Mouse (Mus musculus) liver, embryonic 15.5 days (tissue): ENCODE measurements around the gene Zfp941. TPM values are rescaled to one million over a fixed set of nuclear protein-coding genes. Genes with fewer than 3 reads are reported as not detected.
A peak's percentile ranks its signal among the peaks of the same experiment; 100 is the strongest.

ENCODE experiments used
- ATAC-seq: fragments of 200-750 bp; cut with Nextera tagmentation; 2 replicates; pipeline ENCODE4 v1.8.0; 2017; ENCODE audit warnings: moderate number of reproducible peaks, mild to moderate bottlenecking, moderate library complexity; ENCODE audit not compliant: insufficient read depth
- H3K27ac ChIP-seq: fragments of 300-500 bp; sonication (generic); replicated peaks from 2 replicates; pipeline ENCODE4 v1.5.1; 2015; ENCODE audit warnings: mild to moderate bottlenecking, inconsistent platforms
- H3K27me3 ChIP-seq: fragments of 300-500 bp; sonication (generic); 2 replicates; pipeline ENCODE4 v1.6.1; 2015; ENCODE audit warnings: mild to moderate bottlenecking, inconsistent platforms
- H3K36me3 ChIP-seq: fragments of 300-500 bp; sonication (generic); replicated peaks from 2 replicates; pipeline ENCODE4 v1.6.1; 2015; ENCODE audit warnings: moderate library complexity, mild to moderate bottlenecking, inconsistent platforms
- H3K4me1 ChIP-seq: fragments of 300-500 bp; sonication (generic); replicated peaks from 2 replicates; pipeline ENCODE4 v1.6.1; 2015; ENCODE audit warnings: inconsistent platforms
- H3K4me2 ChIP-seq: fragments of 300-500 bp; sonication (generic); 2 replicates; pipeline ENCODE4 v1.6.1; 2015; ENCODE audit warnings: moderate library complexity, mild to moderate bottlenecking, inconsistent platforms
- H3K4me3 ChIP-seq: fragments of 300-500 bp; sonication (generic); replicated peaks from 2 replicates; pipeline ENCODE4 v1.5.1; 2015; ENCODE audit warnings: mild to moderate bottlenecking, inconsistent platforms
- H3K9ac ChIP-seq: fragments of 300-500 bp; sonication (generic); 2 replicates; pipeline ENCODE4 v1.6.1; 2015; ENCODE audit warnings: moderate library complexity, mild to moderate bottlenecking, inconsistent platforms
- H3K9me3 ChIP-seq: fragments of 300-500 bp; sonication (generic); replicated peaks from 2 replicates; pipeline ENCODE4 v1.6.1; 2016; ENCODE audit warnings: inconsistent platforms
- WGBS: fragments of 180-500 bp; shearing (Covaris S2); methylation state at CpG from one replicate; pipeline ENCODE4 v1.1.7; 2015; ENCODE audit warnings: mixed read lengths; ENCODE audit not compliant: insufficient replicate concordance; 5-methylcytosine and 5-hydroxymethylcytosine counted together
- polyA plus RNA-seq: library from polyadenylated mRNA; unstranded; fragments of >200 nt; fragmentation: Nextera tagmentation; extraction: Ambion mirVana; gene quantifications from 2 replicates; pipeline ENCODE4 v1.2.1, GENCODE M21; 2015

Zfp941 gene
- polyA plus RNA-seq, 1 experiment from 2014 or later = 0.20 TPM

- H3K9ac ChIP-seq = no peak overlapping the region
- peak overlapping the region; percentile 90; the same call in 1 of the 2 replicates for H3K4me3 ChIP-seq
- 0 out of 2 replicates have a peak overlapping the region, but pooled peaks have one; percentile 20 for H3K27ac ChIP-seq
- 86% methylated on average over 18 of the region's 18 CpGs for WGBS
- H3K4me1 ChIP-seq = peaks cover 64% of the 10 kb centered on the region
- peaks cover 50% of the 10 kb centered on the region for H3K36me3 ChIP-seq
- no peak for ATAC-seq
- no peaks in the 10 kb centered on the region for H3K9me3 ChIP-seq
- H3K27me3 ChIP-seq = no peaks in the 10 kb centered on the region
- peak overlapping the region; percentile 97 for H3K4me2 ChIP-seq
Observed at GRCm38 (mm10) chr7:140854483-140854882, 32.5 kb upstream of the Zfp941 start.

DNA sequence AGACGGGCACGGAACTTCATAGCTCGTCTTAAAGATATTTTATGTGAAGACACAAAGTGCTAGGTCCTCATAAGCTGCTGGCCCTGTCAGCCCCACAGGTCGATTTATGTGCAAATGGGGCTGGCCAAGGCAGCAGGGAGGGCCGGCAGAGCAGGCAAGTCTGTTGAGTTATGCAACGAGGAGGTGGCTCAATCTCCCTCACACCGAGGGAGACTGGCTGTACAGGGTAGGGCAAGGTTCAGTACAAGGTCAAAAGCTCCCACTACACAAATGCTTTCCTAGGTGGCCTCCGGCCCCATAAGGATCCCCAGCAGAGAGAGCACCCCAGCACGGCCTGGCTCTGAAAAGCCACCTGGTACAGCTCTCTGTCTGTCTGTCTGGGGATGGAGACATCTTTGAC lies 31.4 kb upstream of the Zfp941 start:
- Histone ChIP-seq H3K9ac (no peak overlapping the region), H3K27ac (peak overlapping the region; percentile 24), H3K4me3 (no peak overlapping the region), H3K4me2 (no peak overlapping the region), H3K4me1 (peaks cover 55% of the 10 kb centered on the region), H3K9me3 (no peaks in the 10 kb centered on the region), H3K36me3 (peaks cover 40% of the 10 kb centered on the region), H3K27me3 (no peaks in the 10 kb centered on the region)
- ATAC-seq = no peak
- 66% methylated on average over 9 of the region's 9 CpGs for WGBS

DNA sequence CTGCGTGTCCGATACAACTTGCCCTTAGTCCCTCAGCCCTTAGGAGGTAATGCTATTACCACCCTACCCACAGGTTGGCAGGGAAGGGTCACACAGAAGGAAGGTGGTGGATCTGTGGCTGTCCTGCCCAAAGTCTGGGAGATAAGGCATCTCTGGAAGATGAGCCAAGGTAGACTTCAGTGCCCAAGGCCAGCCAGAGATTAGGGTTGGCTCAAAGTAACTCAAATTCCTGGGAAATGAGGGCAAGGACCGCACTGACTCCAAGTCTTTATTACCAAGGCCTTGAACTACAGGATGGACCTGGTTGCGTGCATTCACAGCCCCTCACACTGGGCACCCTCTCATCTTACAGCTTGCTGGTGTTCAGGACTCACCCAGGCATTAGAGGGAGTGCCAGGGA lies 29.9 kb upstream of the Zfp941 start:
- 89% methylated on average over 4 of the region's 4 CpGs for WGBS
- no peak overlapping the region for H3K27ac ChIP-seq
- H3K36me3 ChIP-seq = peaks cover 36% of the 10 kb centered on the region
- H3K9ac ChIP-seq = no peak overlapping the region
- no peak overlapping the region for H3K4me2 ChIP-seq
- H3K4me3 ChIP-seq = no peak overlapping the region
- no peaks in the 10 kb centered on the region for H3K9me3 ChIP-seq
- H3K27me3 ChIP-seq = peaks cover 6% of the 10 kb centered on the region; the same call in 1 of the 2 replicates
- no peak for ATAC-seq
- peaks cover 46% of the 10 kb centered on the region for H3K4me1 ChIP-seq

DNA sequence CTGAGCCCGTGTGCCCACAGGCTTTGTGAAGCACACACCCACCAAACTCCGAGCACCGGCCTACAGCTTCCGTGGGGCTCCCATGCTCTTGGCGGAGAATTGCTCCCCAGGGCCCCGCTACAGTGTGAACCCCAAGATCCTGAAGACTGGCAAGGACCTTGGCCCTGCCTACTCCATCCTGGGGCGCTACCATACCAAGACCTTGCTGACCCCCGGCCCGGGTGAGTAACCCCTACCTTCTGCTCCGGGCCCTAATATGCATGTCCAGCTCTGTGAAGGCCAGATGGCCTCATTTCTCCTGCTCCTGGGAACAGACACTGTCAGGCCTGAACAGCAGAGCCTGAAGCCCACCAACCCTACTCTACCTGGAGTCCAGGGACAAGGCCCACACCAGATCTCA lies 26.6 kb upstream of the Zfp941 start:
- peaks cover 23% of the 10 kb centered on the region for H3K36me3 ChIP-seq
- WGBS = 76% methylated on average over 10 of the region's 10 CpGs
- H3K9ac ChIP-seq = no peak overlapping the region
- no peak for ATAC-seq
- H3K27ac ChIP-seq = no peak overlapping the region
- peaks cover 13% of the 10 kb centered on the region; the same call in 1 of the 2 replicates for H3K27me3 ChIP-seq
- H3K4me1 ChIP-seq = peaks cover 21% of the 10 kb centered on the region
- H3K4me2 ChIP-seq = no peak overlapping the region
- H3K4me3 ChIP-seq = no peak overlapping the region
- H3K9me3 ChIP-seq = no peaks in the 10 kb centered on the region

DNA sequence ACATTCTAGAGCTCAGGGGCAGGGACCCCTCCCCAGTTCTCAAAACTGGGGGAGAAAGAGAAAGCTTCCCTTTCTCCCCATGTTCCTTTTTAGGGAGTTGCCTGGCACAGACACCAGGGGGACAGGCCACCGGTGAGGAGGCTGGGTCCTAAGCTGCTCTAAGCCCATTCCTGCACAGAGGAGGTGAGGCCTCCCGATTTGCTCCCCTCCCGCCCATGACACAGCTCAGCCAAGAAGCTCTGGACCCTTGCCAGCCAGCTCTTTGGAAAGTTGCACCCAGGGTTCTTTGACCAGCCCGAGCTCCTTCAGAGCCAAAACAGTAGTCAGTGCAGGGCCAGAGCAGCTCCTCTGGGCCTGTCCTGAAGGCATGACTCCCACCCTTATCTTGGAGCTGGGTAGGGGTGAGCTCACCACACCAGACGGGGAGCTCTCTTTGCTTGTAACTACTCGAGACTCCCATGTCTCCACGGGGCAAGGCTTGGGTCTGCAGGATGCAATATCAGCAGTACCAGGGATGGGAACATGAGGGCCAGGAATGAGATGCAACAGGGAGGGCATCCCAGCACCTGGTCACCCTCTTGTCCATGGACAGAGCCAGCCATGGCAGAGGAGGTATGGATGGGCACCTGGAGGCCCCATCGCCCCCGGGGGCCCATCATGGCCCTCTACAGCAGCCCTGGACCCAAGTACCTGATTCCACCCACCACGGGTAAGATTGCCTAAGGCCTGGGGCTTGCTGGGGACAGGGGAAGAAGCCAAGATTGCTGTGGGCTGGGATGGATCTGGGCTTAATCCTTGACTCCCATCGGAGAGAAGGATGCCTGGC lies 26.0 kb upstream of the Zfp941 start, which contains the start of gene Odf3:
TSS of gene Odf3 (plus strand) at position 51 of the 826 bp plus-strand sequence.
- 48% methylated on average over 11 of the region's 11 CpGs for WGBS
- Histone ChIP-seq H3K9ac (no peak within 1 kb of the TSS), H3K27ac (no peak within 1 kb of the TSS), H3K4me3 (no peak within 1 kb of the TSS), H3K4me2 (no peak within 1 kb of the TSS), H3K36me3 (peaks cover 17% of the 10 kb centered on the region), H3K9me3 (no peaks in the 10 kb centered on the region), H3K27me3 (peaks cover 15% of the 10 kb centered on the region; the same call in 1 of the 2 replicates), H3K4me1 (peaks cover 15% of the 10 kb centered on the region)
- ATAC-seq = no peak

GRCm38 (mm10) chr7:140846676-140847075 lies 24.7 kb upstream of the Zfp941 start:
- Histone ChIP-seq H3K27ac (no peak overlapping the region), H3K4me2 (no peak overlapping the region), H3K9me3 (no peaks in the 10 kb centered on the region), H3K4me3 (no peak overlapping the region), H3K27me3 (peaks cover 26% of the 10 kb centered on the region), H3K36me3 (peaks cover 4% of the 10 kb centered on the region; the same call in 1 of the 2 replicates), H3K9ac (no peak overlapping the region), H3K4me1 (peaks cover 6% of the 10 kb centered on the region)
- ATAC-seq = no peak
- WGBS = 61% methylated on average over 10 of the region's 10 CpGs

DNA sequence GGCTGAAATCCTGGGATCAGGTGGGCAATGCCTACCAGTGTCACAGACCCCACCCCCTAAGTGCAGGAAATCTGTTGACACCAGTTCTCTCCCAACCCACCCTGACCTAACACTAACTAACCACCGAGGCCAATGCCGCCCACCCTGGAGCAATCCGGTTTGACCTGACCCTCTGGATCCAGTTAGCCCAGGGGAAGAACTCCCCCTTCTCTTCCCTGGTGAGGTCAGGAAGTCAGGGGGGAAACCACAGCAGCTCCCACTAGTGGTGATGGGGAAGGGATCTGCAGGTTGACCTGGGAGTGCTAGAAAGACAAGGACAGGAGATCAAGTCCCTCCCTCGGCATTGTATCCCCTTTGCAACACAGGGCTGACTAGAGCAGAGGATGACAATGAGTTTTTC lies 23.7 kb upstream of the Zfp941 start:
- Histone ChIP-seq H3K4me1 (peaks cover 6% of the 10 kb centered on the region), H3K4me2 (no peak overlapping the region), H3K36me3 (no peaks in the 10 kb centered on the region), H3K9ac (no peak overlapping the region), H3K27me3 (peaks cover 36% of the 10 kb centered on the region), H3K4me3 (no peak overlapping the region), H3K9me3 (no peaks in the 10 kb centered on the region), H3K27ac (no peak overlapping the region)
- no peak for ATAC-seq
- 50% methylated on average over 4 of the region's 4 CpGs for WGBS

- H3K36me3 ChIP-seq = no peaks in the 10 kb centered on the region
- H3K4me2 ChIP-seq = no peak within 1 kb of the TSS
- peak; percentile 45 for ATAC-seq
- peaks cover 6% of the 10 kb centered on the region for H3K4me1 ChIP-seq
- peaks cover 42% of the 10 kb centered on the region for H3K27me3 ChIP-seq
- no peak within 1 kb of the TSS for H3K9ac ChIP-seq
- no peaks in the 10 kb centered on the region for H3K9me3 ChIP-seq
- no peak within 1 kb of the TSS for H3K27ac ChIP-seq
- H3K4me3 ChIP-seq = no peak within 1 kb of the TSS
- WGBS = 26% methylated on average over 14 of the region's 14 CpGs
Observed at GRCm38 (mm10) chr7:140844905-140845665, 23.1 kb upstream of the Zfp941 start, which contains the start of gene Scgb1c1. Scgb1c1 (plus strand) TSS chr7:140845547.

- Histone ChIP-seq H3K27me3 (peaks cover 53% of the 10 kb centered on the region), H3K4me3 (no peak overlapping the region), H3K4me2 (no peak overlapping the region), H3K36me3 (no peaks in the 10 kb centered on the region), H3K9ac (no peak overlapping the region), H3K4me1 (peaks cover 3% of the 10 kb centered on the region; the same call in 1 of the 2 replicates), H3K9me3 (no peaks in the 10 kb centered on the region), H3K27ac (no peak overlapping the region)
- no peak for ATAC-seq
- WGBS = 64% methylated on average over 7 of the region's 7 CpGs
Observed at GRCm38 (mm10) chr7:140843806-140844205, 21.8 kb upstream of the Zfp941 start.

DNA sequence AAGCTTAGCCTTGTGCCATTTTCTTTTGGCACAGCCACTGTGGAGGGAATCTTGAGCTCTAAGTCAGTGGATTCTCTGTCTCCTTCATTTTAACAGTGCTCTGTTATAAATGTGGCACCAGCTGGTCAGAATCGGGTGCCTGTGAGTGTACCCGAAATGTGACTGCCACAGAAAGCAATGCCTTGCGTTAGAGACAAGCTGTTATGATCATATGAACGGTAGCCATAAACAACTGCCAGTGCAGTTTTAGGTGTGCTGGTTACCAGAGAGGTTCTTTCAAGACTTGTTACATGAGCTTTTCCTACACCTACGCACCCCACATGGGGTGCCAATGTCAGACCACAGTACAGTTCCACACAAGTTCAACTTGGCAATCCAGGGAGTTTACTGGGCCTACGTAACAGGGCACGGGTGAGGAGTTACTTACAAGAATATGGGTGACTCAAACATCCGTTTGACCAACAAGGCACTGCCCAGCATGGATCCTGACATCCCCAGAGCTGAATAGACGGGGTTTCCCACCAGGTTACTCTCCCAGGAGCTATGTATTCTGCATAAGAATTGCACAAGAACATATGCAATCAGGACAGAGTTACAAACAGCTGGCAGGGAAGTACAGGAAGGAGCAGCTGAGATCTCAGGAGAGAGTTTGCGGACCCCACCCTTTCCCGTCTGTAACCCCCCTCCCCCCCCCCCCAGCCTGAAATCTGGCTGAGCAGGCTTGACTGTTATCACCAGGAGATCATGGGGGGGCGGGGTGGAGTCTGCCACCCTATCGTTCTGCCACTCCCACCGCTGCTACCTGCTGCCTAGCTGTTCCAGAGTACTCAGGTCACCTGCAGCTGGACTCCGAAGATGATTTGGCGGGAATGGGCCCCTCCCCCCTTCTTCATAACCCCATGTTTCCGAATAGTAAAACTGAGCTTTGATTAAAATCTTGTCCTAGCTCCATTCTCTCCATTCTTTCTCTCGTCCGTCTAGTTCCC lies 19.1 kb upstream of the Zfp941 start:
- H3K4me1 ChIP-seq = peaks cover 3% of the 10 kb centered on the region; the same call in 1 of the 2 replicates
- H3K27ac ChIP-seq = no peak overlapping the region
- H3K4me2 ChIP-seq = no peak overlapping the region
- no peaks in the 10 kb centered on the region for H3K36me3 ChIP-seq
- 32% methylated on average over 18 of the region's 19 CpGs for WGBS
- peaks cover 51% of the 10 kb centered on the region for H3K27me3 ChIP-seq
- H3K9me3 ChIP-seq = no peaks in the 10 kb centered on the region
- H3K9ac ChIP-seq = no peak overlapping the region
- H3K4me3 ChIP-seq = no peak overlapping the region
- ATAC-seq = no peak
